Mouse (Mus musculus) cerebellum, postnatal 4 days (tissue): ENCODE measurements around the gene Rnf181.

ENCODE experiments used
- DNase-seq, 2 experiments: peaks; one replicate each; pipeline ENCODE4 v3.0.0; 2022; ENCODE audit warnings: low spot score in 2 of 2, mixed read lengths in 1 of 2

Gene Rnf181

DNA sequence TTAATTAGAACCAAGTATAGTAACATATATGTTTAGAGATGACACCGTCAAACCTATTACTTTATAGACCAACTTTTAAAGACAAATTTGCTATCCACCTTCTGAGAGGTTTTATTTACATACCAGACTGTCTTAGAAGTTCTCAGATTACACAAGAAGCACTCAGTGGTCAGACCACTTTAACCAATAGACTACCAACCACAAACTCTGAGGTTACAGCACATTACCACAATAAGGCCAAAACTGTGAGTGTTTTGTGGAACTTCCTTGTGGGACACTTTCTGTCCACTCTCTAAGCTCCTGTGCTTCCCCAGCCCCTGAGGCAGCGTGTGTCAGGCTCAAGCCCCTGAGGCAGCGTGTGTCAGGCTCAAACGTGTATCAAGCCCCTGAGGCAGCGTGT lies 37.7 kb downstream of the Rnf181 start:
- no peak for DNase-seq

GRCm38 (mm10) chr6:72326274-72326673 lies 40.5 kb downstream of the Rnf181 start:
- no peak for DNase-seq

DNA sequence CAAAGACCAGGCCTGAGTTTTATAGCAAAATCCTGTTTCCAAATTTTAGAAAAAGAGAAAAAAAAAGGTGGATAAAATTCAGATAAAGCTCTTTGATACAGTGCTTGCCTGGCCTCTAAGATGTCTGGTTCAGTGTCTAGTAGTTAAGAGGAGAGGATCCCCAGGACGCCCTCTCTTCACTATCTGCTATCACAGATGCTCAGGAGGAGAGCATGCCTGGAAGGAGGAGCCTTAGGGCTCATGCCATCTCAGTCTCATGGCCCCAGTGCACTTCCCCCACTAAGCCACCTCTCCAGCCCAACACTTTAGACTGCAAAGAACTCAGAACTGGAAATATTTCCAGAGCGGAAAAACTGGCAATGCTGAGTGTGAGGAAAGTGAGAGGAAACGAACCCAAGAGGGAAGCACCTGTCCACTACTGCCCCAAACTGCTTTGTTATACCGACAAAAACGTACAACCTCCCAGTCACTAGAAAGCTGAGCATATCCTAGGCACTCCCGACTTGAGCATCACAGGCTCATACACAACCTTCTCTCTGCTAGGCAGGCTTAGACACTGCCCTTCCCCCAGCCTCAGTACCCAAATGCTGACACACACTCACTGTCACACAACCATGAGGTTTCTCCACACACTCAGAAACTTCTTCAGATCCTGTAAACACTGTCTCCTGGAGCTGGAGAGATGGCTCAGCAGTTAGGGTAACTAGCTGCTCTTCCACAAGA lies 42.8 kb downstream of the Rnf181 start:
- no peak for DNase-seq

- DNase-seq, result no peak
Measured at GRCm38 (mm10) chr6:72322936-72323335, 43.8 kb downstream of the Rnf181 start.

GRCm38 (mm10) chr6:72319019-72319418 lies 47.7 kb downstream of the Rnf181 start:
- DNase-seq, result no peak

GRCm38 (mm10) chr6:72318440-72318839 lies 48.3 kb downstream of the Rnf181 start:
- no peak for DNase-seq

- DNase-seq, result no peak
Measured at GRCm38 (mm10) chr6:72316044-72316443, 50.7 kb downstream of the Rnf181 start.

DNA sequence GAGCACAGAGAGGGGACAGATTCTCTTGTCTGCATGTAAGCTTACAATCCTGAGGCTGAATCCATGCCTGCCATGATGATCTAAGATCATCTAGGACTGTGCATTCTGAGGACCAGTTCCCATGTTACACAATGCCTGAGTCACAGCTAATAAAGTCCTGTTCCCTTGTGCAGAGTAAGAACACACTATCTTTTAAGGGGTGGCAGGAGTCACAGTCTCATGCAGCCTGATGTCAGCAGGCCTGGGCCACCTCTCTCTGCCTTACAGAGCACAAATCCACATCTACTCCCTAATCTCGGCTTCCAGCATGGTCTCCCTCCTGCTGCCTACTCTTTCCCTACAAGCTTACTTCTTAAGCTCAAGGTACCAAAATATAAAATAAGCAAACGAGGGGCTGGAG lies 51.4 kb downstream of the Rnf181 start:
- DNase-seq, result no peak

- DNase-seq, result no peak
Measured at GRCm38 (mm10) chr6:72313124-72313867, 53.5 kb downstream of the Rnf181 start.

DNA sequence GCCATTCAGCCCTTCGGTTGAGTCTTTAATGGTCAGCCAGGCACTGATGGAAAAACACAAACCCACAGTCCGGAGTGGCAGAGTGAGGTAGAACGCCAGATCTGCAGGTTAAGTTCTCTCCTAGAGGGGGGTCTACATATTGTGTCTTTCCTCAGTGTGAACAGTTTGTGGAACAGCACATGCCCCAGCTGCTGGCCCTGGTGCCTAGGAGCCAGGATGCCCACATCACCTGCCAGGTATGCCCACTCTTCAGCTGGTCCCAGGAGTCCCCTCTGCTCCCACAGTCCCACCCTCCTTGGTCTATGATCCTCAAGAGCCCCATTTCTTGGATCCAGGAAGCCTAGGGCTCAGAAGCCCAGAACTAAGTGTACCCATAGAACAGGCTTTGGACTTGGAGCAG lies 54.6 kb downstream of the Rnf181 start:
- no peak for DNase-seq
